Mouse (Mus musculus): ENCODE data around the gene Papss1. TPM values are rescaled to one million over a fixed set of nuclear protein-coding genes. Genes with fewer than 3 reads are reported as not detected.
"Not testable (repeated sequence)": the region's sequence is repeated elsewhere in the genome, so short reads cannot be mapped to it uniquely, and the experiment has no call there.

The Papss1 gene
- polyA plus RNA-seq, 1 experiment from 2014 or later: 177 TPM

DNA sequence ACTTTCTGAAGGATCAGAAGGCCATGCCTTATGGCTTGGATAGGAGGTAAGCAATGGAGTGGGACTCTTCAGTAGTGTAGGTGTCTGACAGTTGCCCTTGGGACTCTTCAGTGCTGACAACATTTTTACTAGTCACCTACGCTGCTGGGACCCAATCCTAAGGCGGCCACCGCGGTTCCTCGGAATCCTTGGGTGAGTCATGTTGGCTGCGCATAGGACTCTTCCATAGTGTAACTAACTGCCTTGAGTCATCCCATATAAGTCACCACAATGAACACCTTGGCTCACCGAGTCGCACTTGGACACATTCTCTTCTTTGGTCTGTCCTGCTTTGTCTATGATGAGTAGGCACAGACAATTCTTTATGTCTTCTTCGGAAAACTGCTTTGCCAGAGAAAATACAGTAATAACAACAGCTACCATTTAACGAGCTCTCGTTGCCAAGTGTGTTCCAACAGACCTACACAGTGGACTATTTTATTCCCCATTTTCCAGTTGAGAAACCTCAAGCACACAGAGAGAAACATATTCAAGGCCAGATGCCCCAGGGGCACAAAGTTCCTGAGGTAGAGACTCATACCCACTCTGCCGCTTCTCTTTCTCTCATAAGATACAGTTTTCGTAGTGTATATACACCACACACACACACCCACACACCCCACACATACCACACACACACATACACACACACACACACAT, 23.2 kb upstream of the Papss1 start:
- Histone ChIP-seq H3K27me3 (replicated peaks; ENCODE audit: control insufficient read depth, insufficient read depth, low read length) (no peaks in the 10 kb centered on the region), H3K27ac (ENCODE audit: low read length) (no peak overlapping the region), H3K36me3 (ENCODE audit: control insufficient read depth, insufficient read depth, low read length) (no peaks in the 10 kb centered on the region), H3K4me3 (ENCODE audit: low read length) (no peak overlapping the region), H3K9me3 (ENCODE audit: control insufficient read depth, low read length) (no peaks in the 10 kb centered on the region), H3K4me1 (ENCODE audit: control insufficient read depth, insufficient read depth, low read length) (no peaks in the 10 kb centered on the region), H3K9ac (ENCODE audit: low read depth, low read length) (no peak overlapping the region), H3K4me2 (ENCODE audit: low read depth, low read length) (no peak overlapping the region)
- ATAC-seq: no peak
- WGBS: 96% methylated on average over 13 of the region's 13 CpGs

DNA sequence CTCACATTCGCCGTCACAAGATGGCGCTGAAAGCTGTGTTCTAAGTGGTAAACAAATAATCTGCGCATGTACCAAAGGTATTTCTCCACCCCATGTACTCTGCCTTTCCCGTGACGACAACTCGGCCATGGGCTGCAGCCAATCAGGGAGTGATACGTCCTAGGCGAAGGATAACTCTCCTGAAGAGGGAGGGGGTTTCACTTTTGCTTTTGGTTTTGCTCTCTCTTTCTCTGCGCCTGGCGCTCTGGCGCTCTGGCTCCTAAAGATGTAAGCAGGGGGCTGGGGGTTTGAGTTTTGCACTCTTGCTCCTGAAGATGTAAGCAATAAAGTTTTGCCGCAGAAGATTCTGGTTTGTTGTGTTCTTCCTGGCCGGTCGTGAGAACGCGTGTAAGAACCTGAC, 17.0 kb upstream of the Papss1 start:
- 94% methylated on average over 17 of the region's 17 CpGs for WGBS
- H3K27ac ChIP-seq (ENCODE audit: low read length); ATAC-seq: not testable (repeated sequence)

DNA sequence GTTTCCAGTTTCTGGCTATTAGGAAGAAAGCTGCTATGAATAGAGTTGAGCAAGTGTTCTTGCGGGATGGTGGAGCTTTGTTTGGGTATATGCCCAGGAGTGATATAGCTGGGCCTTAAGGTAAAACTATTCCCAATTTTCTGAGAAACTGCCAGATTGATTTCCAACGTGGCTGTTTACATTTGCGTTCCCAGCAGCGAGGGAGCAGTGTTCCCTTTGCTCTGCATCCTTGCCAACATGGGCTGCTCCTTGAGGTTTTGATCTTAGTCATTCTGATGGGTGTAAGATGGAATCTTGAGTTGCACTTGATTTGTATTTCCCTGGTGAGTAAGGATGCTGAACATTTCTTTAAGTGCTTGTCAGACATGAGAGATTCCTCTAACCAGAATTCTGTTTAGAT, 14.5 kb upstream of the Papss1 start:
- H3K27ac ChIP-seq (ENCODE audit: low read length): no peak overlapping the region
- no peak overlapping the region for H3K9ac ChIP-seq (ENCODE audit: low read depth, low read length)
- no peaks in the 10 kb centered on the region for H3K9me3 ChIP-seq (ENCODE audit: control insufficient read depth, low read length)
- no peaks in the 10 kb centered on the region for H3K36me3 ChIP-seq (ENCODE audit: control insufficient read depth, insufficient read depth, low read length)
- H3K27me3 ChIP-seq (replicated peaks; ENCODE audit: control insufficient read depth, insufficient read depth, low read length): no peaks in the 10 kb centered on the region
- H3K4me1 ChIP-seq (ENCODE audit: control insufficient read depth, insufficient read depth, low read length): no peaks in the 10 kb centered on the region
- no peak overlapping the region for H3K4me2 ChIP-seq (ENCODE audit: low read depth, low read length)
- WGBS: 74% methylated on average over 4 of the region's 4 CpGs
- H3K4me3 ChIP-seq (ENCODE audit: low read length): no peak overlapping the region
- ATAC-seq: no peak

More for the DNA sequence above, 17.0 kb upstream of the Papss1 start:
- not testable (repeated sequence) for H3K36me3 ChIP-seq (ENCODE audit: control insufficient read depth, insufficient read depth, low read length); H3K9me3 ChIP-seq (ENCODE audit: control insufficient read depth, low read length); H3K4me1 ChIP-seq (ENCODE audit: control insufficient read depth, insufficient read depth, low read length); H3K4me3 ChIP-seq (ENCODE audit: low read length); H3K27me3 ChIP-seq (replicated peaks; ENCODE audit: control insufficient read depth, insufficient read depth, low read length); H3K9ac ChIP-seq (ENCODE audit: low read depth, low read length); H3K4me2 ChIP-seq (ENCODE audit: low read depth, low read length)

DNA sequence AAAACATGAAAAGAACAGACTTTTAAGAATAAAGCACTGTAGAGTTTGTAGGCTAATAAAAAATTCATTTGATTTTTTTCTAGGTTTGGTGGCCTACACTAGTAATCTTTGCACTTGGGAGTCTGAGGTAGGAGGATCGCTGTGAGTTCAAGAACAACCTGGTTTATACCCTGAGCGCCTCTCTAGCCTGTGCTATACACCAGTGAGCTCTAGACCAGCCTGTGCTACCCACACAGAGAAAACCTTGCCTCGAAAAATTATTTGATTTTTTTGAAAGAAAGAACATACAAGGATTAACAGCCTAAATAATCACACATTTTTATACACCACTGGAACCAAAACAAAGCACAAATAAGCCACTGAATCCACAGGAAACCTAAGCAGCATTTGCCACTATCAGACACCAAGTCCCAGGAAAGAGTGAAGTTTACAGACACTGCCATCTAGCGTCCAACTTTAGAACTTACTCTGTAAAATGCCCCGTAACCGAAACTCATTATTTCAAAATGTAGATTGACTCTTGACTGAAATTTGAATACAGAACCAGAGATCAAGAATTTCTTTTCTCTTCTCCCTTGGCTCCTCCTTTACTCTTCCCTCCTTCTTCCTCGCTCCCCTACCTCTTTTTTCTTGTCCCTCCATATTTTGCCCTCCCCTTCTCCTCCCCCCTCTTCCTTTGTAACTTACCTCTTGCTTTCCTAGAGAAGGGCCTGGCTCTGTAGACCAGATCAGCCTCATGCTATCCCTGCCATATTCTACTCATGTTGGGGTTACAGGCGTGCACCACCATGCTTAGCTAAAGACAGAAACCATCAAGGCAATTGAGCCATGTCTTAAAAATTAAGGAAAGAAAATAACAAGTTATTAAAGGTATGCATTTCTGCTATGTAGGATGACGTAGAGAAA, 12.0 kb upstream of the Papss1 start:
- Histone ChIP-seq H3K27ac (ENCODE audit: low read length) (no peak overlapping the region), H3K36me3 (ENCODE audit: control insufficient read depth, insufficient read depth, low read length) (no peaks in the 10 kb centered on the region), H3K4me2 (ENCODE audit: low read depth, low read length) (no peak overlapping the region), H3K4me1 (ENCODE audit: control insufficient read depth, insufficient read depth, low read length) (no peaks in the 10 kb centered on the region), H3K9ac (ENCODE audit: low read depth, low read length) (no peak overlapping the region), H3K4me3 (ENCODE audit: low read length) (no peak overlapping the region), H3K27me3 (replicated peaks; ENCODE audit: control insufficient read depth, insufficient read depth, low read length) (no peaks in the 10 kb centered on the region), H3K9me3 (ENCODE audit: control insufficient read depth, low read length) (no peaks in the 10 kb centered on the region)
- WGBS: 42% methylated on average over 9 of the region's 9 CpGs
- peak; percentile 63; the same call in 1 of the 2 replicates for ATAC-seq

DNA sequence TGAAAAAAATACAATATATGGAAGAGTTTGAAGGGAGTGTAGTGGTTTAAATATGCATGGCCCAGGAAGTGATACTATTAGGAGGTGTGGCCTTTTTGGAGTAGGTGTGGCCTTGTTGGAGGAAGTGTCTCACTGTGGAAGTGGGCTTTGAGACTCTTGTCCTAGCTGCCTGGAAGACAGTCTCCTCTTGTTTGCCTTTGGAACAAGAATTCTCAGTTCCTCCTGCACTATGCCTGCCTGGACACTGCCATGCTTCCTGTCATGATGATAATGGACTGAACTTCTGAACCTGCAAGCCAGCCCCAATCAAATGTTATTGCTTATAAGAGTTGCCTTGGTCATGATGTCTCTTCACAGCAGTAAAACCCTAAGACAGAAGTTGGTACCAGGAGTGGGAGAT, 8.8 kb upstream of the Papss1 start:
- Histone ChIP-seq H3K36me3 (ENCODE audit: control insufficient read depth, insufficient read depth, low read length) (no peaks in the 10 kb centered on the region), H3K4me3 (ENCODE audit: low read length) (no peak overlapping the region), H3K27ac (ENCODE audit: low read length) (no peak overlapping the region), H3K27me3 (replicated peaks; ENCODE audit: control insufficient read depth, insufficient read depth, low read length) (no peaks in the 10 kb centered on the region), H3K4me2 (ENCODE audit: low read depth, low read length) (no peak overlapping the region), H3K9me3 (ENCODE audit: control insufficient read depth, low read length) (no peaks in the 10 kb centered on the region), H3K4me1 (ENCODE audit: control insufficient read depth, insufficient read depth, low read length) (no peaks in the 10 kb centered on the region), H3K9ac (ENCODE audit: low read depth, low read length) (no peak overlapping the region)
- no peak for ATAC-seq

DNA sequence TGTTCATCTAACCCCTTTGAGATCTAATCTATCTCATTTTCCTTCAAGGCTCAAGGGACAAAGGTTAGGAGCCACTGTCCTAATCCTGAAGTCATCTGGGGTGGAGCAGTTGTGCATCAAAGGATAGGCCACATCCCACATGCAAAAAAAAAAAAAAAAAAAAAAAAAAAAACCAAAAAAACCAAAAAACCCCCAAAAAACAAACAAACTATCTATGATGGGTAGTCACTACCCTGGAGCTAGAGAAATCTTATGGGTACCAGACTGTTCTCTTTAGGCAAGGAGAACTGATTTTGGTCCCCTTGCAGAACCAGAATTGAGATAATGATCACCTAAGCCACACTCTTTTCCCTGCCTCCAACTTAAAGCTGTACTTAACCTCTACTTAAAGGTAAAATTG, 3.0 kb upstream of the Papss1 start:
- ATAC-seq: no peak
- peaks cover 9% of the 10 kb centered on the region; the same call in 1 of the 2 replicates for H3K4me1 ChIP-seq (ENCODE audit: control insufficient read depth, insufficient read depth, low read length)
- H3K4me2 ChIP-seq (ENCODE audit: low read depth, low read length): no peak overlapping the region
- H3K9me3 ChIP-seq (ENCODE audit: control insufficient read depth, low read length): no peaks in the 10 kb centered on the region
- no peaks in the 10 kb centered on the region for H3K27me3 ChIP-seq (replicated peaks; ENCODE audit: control insufficient read depth, insufficient read depth, low read length)
- H3K9ac ChIP-seq (ENCODE audit: low read depth, low read length): no peak overlapping the region
- H3K4me3 ChIP-seq (ENCODE audit: low read length): no peak overlapping the region
- no peak overlapping the region for H3K27ac ChIP-seq (ENCODE audit: low read length)
- no peaks in the 10 kb centered on the region for H3K36me3 ChIP-seq (ENCODE audit: control insufficient read depth, insufficient read depth, low read length)

DNA sequence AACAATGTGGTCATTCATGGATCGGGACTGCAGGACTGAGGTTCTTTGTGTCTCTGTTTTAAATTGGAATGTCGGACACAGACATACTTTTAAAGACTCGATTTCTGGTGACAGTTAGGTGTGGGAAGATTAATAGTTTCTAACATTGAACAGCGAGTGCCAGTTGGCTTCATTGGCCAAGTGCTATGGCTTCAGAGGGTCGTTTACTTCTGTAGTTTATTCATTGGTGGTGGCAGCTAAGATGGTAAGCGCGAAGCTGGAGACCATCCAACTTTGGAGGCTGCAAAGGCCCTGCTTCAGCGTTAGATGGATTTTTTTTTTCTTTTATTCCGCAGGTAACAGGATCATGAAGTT, 666 bp downstream of the Papss1 start:
- Histone ChIP-seq H3K36me3 (ENCODE audit: control insufficient read depth, insufficient read depth, low read length) (0 out of 2 replicates have a peak, but pooled peaks cover 4% of the 10 kb centered on the region), H3K4me2 (ENCODE audit: low read depth, low read length) (peak overlapping the region; percentile 60), H3K9me3 (ENCODE audit: control insufficient read depth, low read length) (no peaks in the 10 kb centered on the region), H3K9ac (ENCODE audit: low read depth, low read length) (peak overlapping the region; percentile 91), H3K27ac (ENCODE audit: low read length) (peak overlapping the region; percentile 95), H3K4me3 (ENCODE audit: low read length) (peak overlapping the region; percentile 89), H3K4me1 (ENCODE audit: control insufficient read depth, insufficient read depth, low read length) (peaks cover 11% of the 10 kb centered on the region; the same call in 1 of the 2 replicates), H3K27me3 (replicated peaks; ENCODE audit: control insufficient read depth, insufficient read depth, low read length) (no peaks in the 10 kb centered on the region)
- ATAC-seq: no peak
- WGBS: 1% methylated on average over 9 of the region's 9 CpGs

DNA sequence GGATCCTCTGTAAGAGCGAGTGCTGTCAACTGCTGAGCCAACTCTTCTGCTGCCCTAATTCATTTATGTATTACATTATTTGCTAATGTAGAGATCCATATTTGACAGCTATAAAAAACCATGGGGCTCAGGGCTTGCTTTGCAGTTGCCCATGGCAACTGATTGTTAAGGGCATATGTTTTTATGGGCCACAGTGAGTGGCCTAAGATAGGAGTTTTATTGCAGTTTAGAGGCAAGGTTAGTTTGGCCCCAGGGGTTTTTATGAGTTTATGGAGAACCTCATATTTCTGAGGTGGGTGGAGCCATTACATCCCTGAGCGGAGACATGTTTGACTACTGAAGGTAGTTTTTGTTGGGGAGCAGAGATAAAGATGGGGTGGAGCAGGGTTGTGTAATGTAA, 1.7 kb downstream of the Papss1 start:
- no peak overlapping the region for H3K27ac ChIP-seq (ENCODE audit: low read length)
- no peaks in the 10 kb centered on the region for H3K9me3 ChIP-seq (ENCODE audit: control insufficient read depth, low read length)
- no peaks in the 10 kb centered on the region for H3K27me3 ChIP-seq (replicated peaks; ENCODE audit: control insufficient read depth, insufficient read depth, low read length)
- peak overlapping the region; percentile 60 for H3K4me2 ChIP-seq (ENCODE audit: low read depth, low read length)
- peak; percentile 55 for ATAC-seq
- no peak overlapping the region for H3K9ac ChIP-seq (ENCODE audit: low read depth, low read length)
- peak overlapping the region; percentile 89 for H3K4me3 ChIP-seq (ENCODE audit: low read length)
- H3K36me3 ChIP-seq (ENCODE audit: control insufficient read depth, insufficient read depth, low read length): 0 out of 2 replicates have a peak, but pooled peaks cover 4% of the 10 kb centered on the region
- 63% methylated on average over 2 of the region's 2 CpGs for WGBS
- H3K4me1 ChIP-seq (ENCODE audit: control insufficient read depth, insufficient read depth, low read length): peaks cover 11% of the 10 kb centered on the region; the same call in 1 of the 2 replicates

DNA sequence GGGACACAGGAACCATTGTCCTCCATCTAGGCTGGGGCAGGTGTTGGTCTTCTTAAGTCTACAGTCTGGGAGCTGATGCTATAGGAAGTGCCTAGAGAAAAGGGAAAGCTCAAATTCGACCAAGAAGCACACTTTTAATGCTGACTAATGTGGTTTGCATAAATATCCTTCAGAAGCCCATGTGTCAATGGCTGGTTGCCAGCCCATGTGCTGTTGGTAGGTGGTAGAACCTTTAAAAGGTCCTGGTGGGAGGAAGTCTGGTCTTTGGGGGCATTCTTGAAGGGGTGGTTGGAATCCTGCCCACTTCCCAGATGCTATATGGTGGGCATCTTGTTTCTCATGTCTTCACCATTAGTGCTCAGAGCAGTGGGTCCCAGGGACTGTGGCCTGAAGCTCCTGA, 5.9 kb downstream of the Papss1 start:
- Histone ChIP-seq H3K4me2 (ENCODE audit: low read depth, low read length) (no peak overlapping the region), H3K27ac (ENCODE audit: low read length) (no peak overlapping the region), H3K27me3 (replicated peaks; ENCODE audit: control insufficient read depth, insufficient read depth, low read length) (no peaks in the 10 kb centered on the region), H3K36me3 (ENCODE audit: control insufficient read depth, insufficient read depth, low read length) (0 out of 2 replicates have a peak, but pooled peaks cover 4% of the 10 kb centered on the region), H3K4me3 (ENCODE audit: low read length) (no peak overlapping the region), H3K4me1 (ENCODE audit: control insufficient read depth, insufficient read depth, low read length) (peaks cover 14% of the 10 kb centered on the region), H3K9ac (ENCODE audit: low read depth, low read length) (no peak overlapping the region), H3K9me3 (ENCODE audit: control insufficient read depth, low read length) (no peaks in the 10 kb centered on the region)
- 55% methylated on average over 1 of the region's 1 CpGs for WGBS
- ATAC-seq: no peak
